Mouse (Mus musculus) subcutaneous adipose tissue, adult 2 months (tissue): ENCODE measurements around the gene Rpap2. TPM values are rescaled to one million over a fixed set of nuclear protein-coding genes. Genes with fewer than 3 reads are reported as not detected.

Source experiments
- polyA plus RNA-seq: library from polyadenylated mRNA; depleted of rRNA; stranded (reverse); fragments of >200 nt; gene quantifications from 2 replicates; pipeline ENCODE4 v1.2.3, GENCODE M21; 2012; ENCODE audit warnings: low replicate concordance; rRNA removed

Gene Rpap2
- polyA plus RNA-seq: 4.7 and 6.5 TPM in 2 replicates

DNA sequence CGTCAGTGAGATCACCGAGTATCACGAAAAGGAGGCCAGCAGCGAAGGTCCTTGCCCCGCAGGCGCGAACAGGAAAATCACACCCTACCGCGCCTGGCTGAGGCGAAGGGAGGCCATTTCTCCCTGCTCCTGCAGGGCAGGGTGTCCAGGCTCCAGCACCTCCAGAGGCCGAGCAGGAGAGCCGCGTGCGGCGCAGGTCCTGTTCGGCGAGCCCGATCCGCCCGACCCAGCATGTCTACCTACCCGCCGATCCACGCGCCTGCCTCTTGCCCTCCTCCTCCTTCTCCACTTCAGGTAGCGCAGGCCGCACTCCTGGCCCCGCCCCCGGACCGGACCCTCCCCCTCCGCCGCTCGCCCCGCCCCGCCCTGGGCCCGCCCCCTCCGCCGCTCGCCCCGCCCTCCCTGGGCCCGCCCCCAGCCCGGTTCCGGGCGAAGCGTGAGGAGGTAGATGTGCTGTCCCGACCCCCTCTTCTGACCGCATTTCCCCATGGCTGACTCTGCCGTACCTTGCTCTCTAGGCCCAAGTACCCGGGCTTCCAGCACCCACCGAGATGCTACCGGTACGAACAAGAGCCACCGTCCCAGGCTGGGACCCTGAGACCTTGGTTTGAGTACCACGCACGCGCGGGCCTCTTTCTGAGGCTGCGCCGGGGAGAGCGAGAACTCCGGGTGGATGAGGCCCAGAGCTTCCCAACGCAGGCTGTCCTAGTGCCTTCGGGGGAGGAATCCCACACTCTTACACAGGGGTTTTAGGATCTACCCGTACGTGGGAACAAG is at the start of gene Rpap2, which contains the start of gene Glmn:
Rpap2 (plus strand) TSS at position 73 of the 777 bp plus-strand sequence.
Glmn (minus strand) TSS at position 588 of the 777 bp plus-strand sequence.

Other genes with a start within 250 kb of the Rpap2 start
- gene Ephx4, start 194.6 kb upstream of the Rpap2 start, polyA plus RNA-seq: 0.79 and 3.1 TPM in 2 replicates
- 0.09 TPM in 1 of 2 replicates, not detected in the other for gene Lpcat2b, start 165.8 kb upstream of the Rpap2 start, polyA plus RNA-seq
- 1.8 and 2.3 TPM in 2 replicates for gene Btbd8, start 159.4 kb upstream of the Rpap2 start, polyA plus RNA-seq
- gene Gm42669, start 89.8 kb upstream of the Rpap2 start, polyA plus RNA-seq: 0.11 TPM in 1 of 2 replicates, not detected in the other
- gene 1700028K03Rik, start 62.7 kb upstream of the Rpap2 start, polyA plus RNA-seq: 0.08 and 0.21 TPM in 2 replicates
- 0.87 and 1.3 TPM in 2 replicates for gene Glmn, start 515 bp downstream of the Rpap2 start, polyA plus RNA-seq
- gene Gfi1, start 128.7 kb downstream of the Rpap2 start, polyA plus RNA-seq: 0.27 and 0.94 TPM in 2 replicates
- gene Ube2d2b, start 232.7 kb downstream of the Rpap2 start, polyA plus RNA-seq: not detected in 2 replicates